Mouse (Mus musculus): ENCODE results near the gene Pou4f2. TPM values are rescaled to one million over a fixed set of nuclear protein-coding genes. Genes with fewer than 3 reads are reported as not detected.

Pou4f2 gene
- polyA plus RNA-seq, 1 experiment from 2014 or later, result not detected

DNA sequence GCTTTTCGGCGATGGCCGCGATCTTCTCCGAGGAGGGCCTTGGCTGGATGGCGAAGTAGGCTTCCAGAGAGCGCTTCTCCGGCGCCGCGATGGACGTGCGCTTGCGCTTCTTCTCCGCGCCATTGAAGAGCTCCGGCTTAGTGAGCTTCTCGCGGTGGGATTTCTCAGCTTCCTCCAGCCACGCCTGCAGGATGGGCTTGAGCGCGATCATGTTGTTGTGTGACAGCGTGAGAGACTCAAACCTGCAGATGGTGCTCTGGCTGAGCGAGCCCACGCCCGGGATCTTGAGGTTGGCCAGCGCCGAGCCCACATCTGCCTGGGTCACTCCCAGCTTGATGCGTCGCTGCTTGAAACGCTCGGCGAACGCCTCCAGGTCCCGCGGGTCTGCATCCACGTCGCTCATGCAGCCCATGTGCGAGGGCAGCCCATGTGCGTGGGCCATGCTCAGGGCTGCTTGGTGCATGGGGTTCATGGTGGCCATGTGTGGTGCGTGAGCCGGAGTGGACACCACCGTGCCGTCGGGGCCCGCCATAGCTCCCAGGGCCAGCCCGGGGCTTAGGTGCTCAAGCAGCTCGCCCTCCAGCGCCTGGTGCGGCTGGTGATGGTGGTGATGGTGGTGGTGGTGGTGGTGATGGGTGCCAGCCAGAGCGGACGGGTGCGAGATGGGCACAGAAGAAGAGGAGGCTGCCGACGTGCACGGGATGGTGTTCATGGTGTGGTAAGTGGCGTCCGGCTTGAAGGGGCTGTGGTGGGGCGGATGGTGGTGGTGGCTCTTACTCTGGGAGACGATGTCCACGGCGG lies 1.4 kb downstream of the Pou4f2 start:
- Histone ChIP-seq H3K27me3 (peaks cover 82% of the 10 kb centered on the region), H3K9ac (no peak overlapping the region), H3K4me1 (replicated peaks) (no peaks in the 10 kb centered on the region), H3K27ac (replicated peaks) (no peak overlapping the region), H3K4me3 (replicated peaks) (no peak overlapping the region), H3K9me3 (replicated peaks) (no peaks in the 10 kb centered on the region), H3K4me2 (no peak overlapping the region), H3K36me3 (replicated peaks) (no peaks in the 10 kb centered on the region)
- ATAC-seq (ENCODE audit: insufficient read depth), result no peak
- WGBS (ENCODE audit: insufficient replicate concordance), result 2% methylated on average over 62 of the region's 62 CpGs

DNA sequence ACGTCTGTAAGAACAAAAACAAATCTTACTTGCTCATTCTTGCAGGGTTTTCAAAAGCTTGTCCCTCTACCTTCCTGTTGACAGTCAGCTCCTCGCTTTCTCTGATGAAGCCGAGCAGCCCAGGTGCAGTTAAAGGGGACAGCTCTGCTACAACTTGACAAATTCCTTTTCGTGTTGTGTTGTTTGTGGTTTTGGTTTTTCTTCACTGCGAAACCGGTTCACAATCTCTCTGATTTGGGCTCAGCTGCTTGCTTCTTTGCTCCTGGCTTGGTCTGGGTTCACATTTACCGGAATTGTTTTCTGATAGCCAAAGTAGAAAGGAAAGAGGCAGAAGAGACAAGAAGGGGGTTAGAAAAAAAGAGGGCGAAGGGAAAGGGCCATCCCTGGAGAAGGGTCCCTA lies 2.1 kb downstream of the Pou4f2 start:
- Histone ChIP-seq H3K27ac (replicated peaks) (no peak overlapping the region), H3K4me1 (replicated peaks) (no peaks in the 10 kb centered on the region), H3K36me3 (replicated peaks) (no peaks in the 10 kb centered on the region), H3K9ac (no peak overlapping the region), H3K4me2 (no peak overlapping the region), H3K9me3 (replicated peaks) (no peaks in the 10 kb centered on the region), H3K27me3 (peaks cover 85% of the 10 kb centered on the region), H3K4me3 (replicated peaks) (no peak overlapping the region)
- 8% methylated on average over 8 of the region's 8 CpGs for WGBS (ENCODE audit: insufficient replicate concordance)
- ATAC-seq (ENCODE audit: insufficient read depth), result no peak

DNA sequence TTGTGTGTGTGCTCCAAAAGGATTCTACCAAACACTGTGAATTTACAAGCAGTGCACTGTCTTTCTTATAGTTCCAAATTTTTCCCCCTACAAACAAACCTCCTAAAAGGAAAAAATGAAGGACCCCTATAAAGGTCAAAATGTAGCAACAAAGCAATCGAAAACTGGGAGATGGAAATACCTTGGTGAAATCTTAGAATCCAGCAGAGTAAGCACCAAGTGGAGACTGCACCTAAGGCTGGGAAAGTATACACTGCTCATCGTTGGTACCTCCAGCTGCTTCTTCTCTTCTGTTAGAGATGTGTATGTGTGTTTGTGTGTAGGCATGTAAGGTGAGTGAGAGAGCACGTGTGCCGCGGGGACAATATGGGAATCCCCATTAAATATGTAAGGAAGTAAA lies 3.1 kb downstream of the Pou4f2 start:
- 8% methylated on average over 5 of the region's 5 CpGs for WGBS (ENCODE audit: insufficient replicate concordance)
- Histone ChIP-seq H3K4me1 (replicated peaks) (no peaks in the 10 kb centered on the region), H3K4me3 (replicated peaks) (no peak overlapping the region), H3K27ac (replicated peaks) (no peak overlapping the region), H3K36me3 (replicated peaks) (no peaks in the 10 kb centered on the region), H3K4me2 (no peak overlapping the region), H3K27me3 (peaks cover 82% of the 10 kb centered on the region), H3K9me3 (replicated peaks) (no peaks in the 10 kb centered on the region), H3K9ac (no peak overlapping the region)
- no peak for ATAC-seq (ENCODE audit: insufficient read depth)

DNA sequence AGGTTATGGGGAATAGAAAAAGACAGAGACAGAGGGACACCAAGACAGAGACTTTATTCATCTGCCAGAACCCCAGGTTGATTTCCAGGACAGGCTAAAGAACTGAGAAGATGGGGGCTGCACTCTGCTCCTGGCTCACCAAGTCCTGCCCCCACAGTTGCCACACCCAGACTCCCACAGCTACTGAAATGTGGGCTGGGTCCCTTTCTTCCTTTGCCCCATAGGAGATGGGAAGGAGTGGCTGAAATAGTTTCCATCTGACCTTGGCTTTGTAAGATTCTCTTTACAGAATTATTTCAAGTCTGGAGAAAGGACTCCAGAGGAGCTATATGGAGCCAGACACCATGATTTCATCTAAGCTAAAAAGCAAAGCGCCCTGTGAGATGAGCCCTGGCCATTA lies 4.0 kb downstream of the Pou4f2 start:
- ATAC-seq (ENCODE audit: insufficient read depth), result no peak
- Histone ChIP-seq H3K27me3 (peaks cover 82% of the 10 kb centered on the region), H3K4me1 (replicated peaks) (no peaks in the 10 kb centered on the region), H3K36me3 (replicated peaks) (no peaks in the 10 kb centered on the region), H3K4me3 (replicated peaks) (no peak overlapping the region), H3K9me3 (replicated peaks) (no peaks in the 10 kb centered on the region), H3K4me2 (no peak overlapping the region), H3K9ac (no peak overlapping the region), H3K27ac (replicated peaks) (no peak overlapping the region)
- 17% methylated on average over 1 of the region's 1 CpGs for WGBS (ENCODE audit: insufficient replicate concordance)

DNA sequence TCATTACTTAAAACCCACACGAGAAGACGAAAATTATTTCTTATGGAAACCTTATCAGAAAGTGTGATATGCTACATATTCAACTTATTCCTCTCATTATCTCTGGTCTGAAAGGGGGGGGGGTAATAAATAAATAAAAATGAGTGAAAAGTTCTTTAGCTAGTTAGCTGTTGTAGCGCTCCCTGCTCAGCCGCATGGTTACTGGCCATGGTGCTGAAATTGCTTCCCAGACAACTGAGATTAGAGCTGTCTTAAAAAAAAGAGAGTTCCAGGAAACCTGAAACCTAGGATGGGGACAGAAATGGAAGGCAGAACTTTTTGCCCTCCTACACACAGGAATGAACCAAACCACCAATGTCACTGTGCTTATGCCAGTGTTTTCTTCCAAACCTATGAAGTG lies 5.1 kb downstream of the Pou4f2 start:
- H3K4me1 ChIP-seq (replicated peaks), result no peaks in the 10 kb centered on the region
- peaks cover 82% of the 10 kb centered on the region for H3K27me3 ChIP-seq
- 3% methylated on average over 4 of the region's 4 CpGs for WGBS (ENCODE audit: insufficient replicate concordance)
- no peak overlapping the region for H3K4me2 ChIP-seq
- no peaks in the 10 kb centered on the region for H3K36me3 ChIP-seq (replicated peaks)
- H3K27ac ChIP-seq (replicated peaks), result no peak overlapping the region
- no peaks in the 10 kb centered on the region for H3K9me3 ChIP-seq (replicated peaks)
- no peak overlapping the region for H3K4me3 ChIP-seq (replicated peaks)
- H3K9ac ChIP-seq, result no peak overlapping the region
- no peak for ATAC-seq (ENCODE audit: insufficient read depth)

DNA sequence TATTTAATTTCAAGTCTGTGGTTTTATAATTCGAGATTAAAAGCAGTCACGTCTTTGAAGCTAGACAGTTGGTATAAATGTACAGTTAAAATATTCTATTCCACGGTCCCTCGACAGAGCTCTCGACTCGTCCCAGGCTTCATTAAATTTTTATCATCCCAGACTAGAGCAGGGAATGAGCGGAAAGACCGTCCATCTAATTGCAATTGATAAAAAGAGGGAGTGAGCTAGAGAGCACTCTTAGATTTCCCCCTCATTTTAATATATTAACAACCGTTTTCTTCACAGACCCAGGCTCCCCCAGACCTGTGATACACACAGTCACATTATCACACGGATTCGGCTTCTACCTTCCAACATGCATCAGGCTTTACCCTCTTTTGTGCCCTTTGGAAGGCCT lies 8.3 kb downstream of the Pou4f2 start:
- no peak for ATAC-seq (ENCODE audit: insufficient read depth)
- Histone ChIP-seq H3K4me1 (replicated peaks) (no peaks in the 10 kb centered on the region), H3K27ac (replicated peaks) (no peak overlapping the region), H3K4me3 (replicated peaks) (no peak overlapping the region), H3K36me3 (replicated peaks) (no peaks in the 10 kb centered on the region), H3K27me3 (peaks cover 67% of the 10 kb centered on the region), H3K4me2 (no peak overlapping the region), H3K9ac (no peak overlapping the region), H3K9me3 (replicated peaks) (no peaks in the 10 kb centered on the region)
- 5% methylated on average over 11 of the region's 11 CpGs for WGBS (ENCODE audit: insufficient replicate concordance)

DNA sequence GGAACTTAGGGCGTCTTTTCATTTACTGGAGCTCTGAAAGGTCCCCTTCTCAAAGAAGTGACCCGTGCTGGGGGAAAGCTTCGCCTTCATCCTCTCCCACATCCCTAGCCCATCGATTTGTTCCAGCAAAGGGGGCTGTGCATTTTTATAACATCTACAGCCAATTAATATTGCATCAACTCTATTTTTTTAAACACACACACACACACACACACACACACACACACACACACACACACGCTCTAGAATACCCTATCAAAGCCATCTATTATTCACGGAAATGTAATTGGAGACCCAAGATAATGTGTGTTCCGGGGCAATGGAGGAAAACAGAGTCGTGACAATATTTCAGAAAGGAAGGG lies 8.7 kb downstream of the Pou4f2 start:
- Histone ChIP-seq H3K4me2 (no peak overlapping the region), H3K4me3 (replicated peaks) (no peak overlapping the region), H3K36me3 (replicated peaks) (no peaks in the 10 kb centered on the region), H3K27ac (replicated peaks) (no peak overlapping the region), H3K4me1 (replicated peaks) (no peaks in the 10 kb centered on the region), H3K27me3 (peaks cover 68% of the 10 kb centered on the region), H3K9ac (no peak overlapping the region), H3K9me3 (replicated peaks) (no peaks in the 10 kb centered on the region)
- WGBS (ENCODE audit: insufficient replicate concordance), result 1% methylated on average over 8 of the region's 8 CpGs
- ATAC-seq (ENCODE audit: insufficient read depth), result no peak

DNA sequence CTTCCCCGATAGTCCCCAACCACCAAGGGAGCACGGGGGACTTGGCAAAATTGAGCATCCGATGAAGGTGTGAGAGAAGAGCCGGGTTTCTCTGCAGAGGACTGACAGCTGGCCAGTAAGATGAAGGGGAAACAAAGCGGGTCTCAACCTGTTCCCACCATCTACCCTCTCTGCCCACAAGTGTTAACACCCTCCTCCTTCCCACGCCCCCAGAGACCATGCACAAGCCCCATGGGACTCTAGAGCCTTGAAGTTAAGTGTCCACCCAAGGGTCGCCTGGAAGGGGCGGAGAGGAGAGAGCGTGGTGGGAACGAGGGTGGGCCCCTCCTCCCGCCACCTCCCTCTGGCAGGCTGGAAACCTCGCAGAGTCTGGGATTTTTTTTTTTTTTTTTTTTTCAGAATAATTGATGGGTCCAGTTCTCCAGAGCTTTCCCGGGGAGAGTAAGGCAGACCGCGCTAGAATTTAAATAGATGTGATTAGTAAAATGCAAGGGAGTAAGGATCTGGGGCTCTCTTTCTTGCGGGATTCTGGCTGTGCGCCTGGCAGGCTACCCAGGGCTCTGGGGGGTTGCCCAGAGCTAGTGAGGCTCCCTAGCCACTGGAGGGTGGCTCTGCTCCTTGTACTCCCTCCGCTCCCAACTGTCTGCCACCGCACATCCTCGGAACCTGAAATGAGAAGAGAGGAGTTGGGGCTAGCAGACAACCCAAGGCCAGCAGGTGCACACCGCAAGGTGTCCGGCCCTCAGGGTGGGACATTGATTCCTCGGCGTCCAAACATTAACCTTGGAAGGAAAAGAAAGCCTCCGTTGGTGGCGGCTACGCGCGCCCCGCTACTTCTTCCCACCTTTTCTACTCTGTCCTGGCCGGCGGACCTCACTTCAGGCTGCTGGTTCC lies 9.3 kb downstream of the Pou4f2 start:
- no peak overlapping the region for H3K9ac ChIP-seq
- no peak for ATAC-seq (ENCODE audit: insufficient read depth)
- no peak overlapping the region for H3K4me2 ChIP-seq
- no peak overlapping the region for H3K27ac ChIP-seq (replicated peaks)
- no peaks in the 10 kb centered on the region for H3K36me3 ChIP-seq (replicated peaks)
- no peaks in the 10 kb centered on the region for H3K9me3 ChIP-seq (replicated peaks)
- WGBS (ENCODE audit: insufficient replicate concordance), result 4% methylated on average over 32 of the region's 32 CpGs
- peaks cover 68% of the 10 kb centered on the region for H3K27me3 ChIP-seq
- H3K4me3 ChIP-seq (replicated peaks), result no peak overlapping the region
- no peaks in the 10 kb centered on the region for H3K4me1 ChIP-seq (replicated peaks)

DNA sequence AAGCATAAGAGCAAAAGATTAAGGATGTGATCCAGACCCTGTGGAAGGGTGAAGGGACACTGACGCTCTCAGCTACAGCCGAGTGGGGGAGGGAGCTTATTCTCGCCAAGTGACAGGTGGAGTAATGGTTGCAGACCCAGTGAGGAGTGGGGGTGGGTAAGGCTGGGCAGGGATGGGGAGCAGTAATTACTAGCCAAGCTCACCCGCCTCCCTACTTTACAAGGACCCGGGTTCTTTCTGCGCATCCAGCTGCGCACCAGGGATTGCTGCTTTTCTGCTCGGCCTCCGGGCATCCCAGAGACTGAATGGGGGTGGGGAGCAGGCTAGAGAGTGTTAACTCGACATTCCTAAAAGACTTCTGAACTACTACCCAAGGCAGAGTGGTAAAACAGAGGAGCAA lies 10.0 kb downstream of the Pou4f2 start:
- Histone ChIP-seq H3K27ac (replicated peaks) (no peak overlapping the region), H3K36me3 (replicated peaks) (no peaks in the 10 kb centered on the region), H3K4me3 (replicated peaks) (no peak overlapping the region), H3K4me2 (no peak overlapping the region), H3K9me3 (replicated peaks) (no peaks in the 10 kb centered on the region), H3K4me1 (replicated peaks) (no peaks in the 10 kb centered on the region), H3K9ac (no peak overlapping the region), H3K27me3 (peaks cover 67% of the 10 kb centered on the region)
- ATAC-seq (ENCODE audit: insufficient read depth), result no peak
- WGBS (ENCODE audit: insufficient replicate concordance), result 3% methylated on average over 10 of the region's 10 CpGs

DNA sequence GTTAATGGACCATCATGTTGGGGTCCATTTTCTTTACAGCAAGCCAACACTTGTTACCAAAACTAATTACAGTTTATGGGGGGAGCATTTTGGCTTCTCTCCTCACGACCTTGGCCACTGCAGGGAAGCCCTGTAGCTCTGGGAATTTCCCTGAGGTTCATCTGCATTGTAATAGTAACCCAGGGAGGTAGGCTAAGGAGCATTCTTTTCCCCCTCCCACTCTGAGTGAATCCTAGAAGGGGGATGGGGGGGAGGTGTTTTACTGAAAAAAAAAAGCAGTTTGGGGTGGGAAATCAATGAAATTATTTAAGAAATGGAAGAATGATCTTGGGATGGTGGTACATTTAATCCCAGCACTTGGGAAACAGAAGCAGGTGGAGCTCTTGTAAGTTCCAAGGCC lies 12.5 kb downstream of the Pou4f2 start:
- H3K4me1 ChIP-seq (replicated peaks), result no peaks in the 10 kb centered on the region
- no peak overlapping the region for H3K4me3 ChIP-seq (replicated peaks)
- WGBS (ENCODE audit: insufficient replicate concordance), result 0% methylated on average over 1 of the region's 1 CpGs
- H3K27ac ChIP-seq (replicated peaks), result no peak overlapping the region
- H3K36me3 ChIP-seq (replicated peaks), result no peaks in the 10 kb centered on the region
- no peak for ATAC-seq (ENCODE audit: insufficient read depth)
- H3K27me3 ChIP-seq, result peaks cover 80% of the 10 kb centered on the region
- H3K9ac ChIP-seq, result no peak overlapping the region
- no peaks in the 10 kb centered on the region for H3K9me3 ChIP-seq (replicated peaks)
- H3K4me2 ChIP-seq, result no peak overlapping the region

DNA sequence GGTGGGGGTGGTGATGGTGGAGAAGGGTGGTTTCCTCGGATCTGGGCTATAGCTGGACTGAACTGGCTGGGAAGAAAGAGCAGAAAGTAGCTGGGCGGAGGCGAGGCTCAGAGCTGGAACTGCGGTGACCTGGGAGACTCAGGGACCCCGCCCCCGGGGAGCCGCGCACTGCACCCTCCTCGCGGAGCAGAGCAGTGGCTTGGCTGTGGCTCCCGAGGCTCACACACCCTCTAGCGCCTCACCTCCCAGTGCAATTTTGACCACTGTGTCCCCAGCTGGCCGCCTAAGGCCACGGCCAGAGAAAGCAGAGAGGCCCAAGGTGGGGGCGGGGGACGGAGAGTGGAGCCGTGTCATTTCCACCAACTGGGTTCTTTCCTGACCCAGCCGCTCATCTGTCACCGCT lies 16.3 kb downstream of the Pou4f2 start:
- H3K4me3 ChIP-seq (replicated peaks), result 0 out of 2 replicates have a peak overlapping the region, but pooled peaks have one; percentile 7
- peaks cover 54% of the 10 kb centered on the region for H3K27me3 ChIP-seq
- ATAC-seq (ENCODE audit: insufficient read depth), result no peak
- no peaks in the 10 kb centered on the region for H3K4me1 ChIP-seq (replicated peaks)
- peak overlapping the region; percentile 38 for H3K4me2 ChIP-seq
- no peak overlapping the region for H3K9ac ChIP-seq
- H3K36me3 ChIP-seq (replicated peaks), result no peaks in the 10 kb centered on the region
- H3K9me3 ChIP-seq (replicated peaks), result no peaks in the 10 kb centered on the region
- under 1% methylated on average over 19 of the region's 19 CpGs for WGBS (ENCODE audit: insufficient replicate concordance)
- no peak overlapping the region for H3K27ac ChIP-seq (replicated peaks)
